Mouse (Mus musculus): ENCODE data around the gene Klhdc1.

DNA sequence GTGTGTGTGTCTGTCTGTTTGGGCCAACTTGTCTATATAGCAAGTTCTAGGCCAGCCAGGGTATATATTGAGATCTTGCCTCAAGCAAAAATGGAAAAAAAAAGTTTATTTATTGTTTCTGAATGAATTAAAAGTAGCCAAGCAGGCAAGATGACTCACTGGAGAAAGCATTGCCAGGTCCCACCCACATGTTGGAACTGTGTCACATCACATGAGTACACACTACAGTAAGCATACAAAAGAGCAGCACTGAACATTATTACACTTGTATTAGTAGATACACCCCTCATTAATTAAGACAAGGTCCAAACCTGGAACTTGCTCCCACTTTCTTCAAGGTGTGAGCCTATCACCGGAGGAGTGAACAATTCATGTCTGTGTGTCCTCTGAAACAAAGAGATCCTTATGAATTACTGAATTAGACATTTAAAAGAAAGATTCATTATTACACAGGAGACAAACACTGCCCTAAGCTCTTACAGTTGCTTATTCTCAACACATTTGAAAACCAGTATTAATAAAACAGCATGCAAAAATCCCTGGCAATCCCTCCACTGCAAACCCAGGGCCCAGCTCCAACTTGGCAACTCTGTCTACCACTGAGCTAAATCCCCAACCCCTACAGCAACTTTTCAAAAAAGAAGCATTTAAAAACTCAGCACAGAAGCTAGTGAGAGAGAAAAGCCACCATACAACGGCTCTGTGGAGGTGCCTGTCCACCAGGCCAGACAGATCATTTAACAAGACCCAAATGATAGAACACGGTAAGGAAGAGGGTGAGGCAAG lies 25.8 kb upstream of the Klhdc1 start:
- TF ChIP-seq EP300 (optimal IDR thresholded peaks at IDR 0.05) (no peak), CTCF (IDR thresholded peaks at IDR 0.05; ENCODE audit: low read depth) (no peak)

Measured in stomach, postnatal 0 days (tissue).